Mouse (Mus musculus) brain, adult 2 months (tissue): ENCODE measurements around the gene Yy1.

Source experiments
- DNase-seq: peaks from one replicate; pipeline ENCODE4 v3.0.0; 2011; ENCODE audit warnings: low read depth, low spot score

Yy1 gene

GRCm38 (mm10) chr12:108768196-108768854, 24.4 kb upstream of the Yy1 start:
- no peak for DNase-seq

GRCm38 (mm10) chr12:108780108-108780877, 12.5 kb upstream of the Yy1 start:
- DNase-seq: no peak

DNA sequence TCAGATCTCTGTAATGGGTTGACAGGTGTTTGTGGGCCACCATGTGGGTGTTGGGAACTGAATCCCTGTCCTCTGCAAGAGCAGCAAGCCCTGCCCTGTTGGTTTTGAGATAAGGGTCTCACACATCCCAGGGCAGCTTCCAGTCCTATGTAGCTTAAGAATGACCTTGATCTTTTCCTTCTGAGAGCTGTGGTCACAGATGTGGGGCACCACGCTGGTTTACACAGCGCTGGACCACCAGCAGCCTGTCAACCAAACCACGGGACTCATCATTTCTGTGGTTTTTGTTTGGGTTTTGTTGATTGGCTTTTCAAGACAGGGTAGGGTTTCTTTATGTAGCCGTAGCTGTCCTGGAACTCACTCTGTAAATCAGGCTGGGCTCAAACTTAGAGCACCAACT, 7.6 kb upstream of the Yy1 start:
- no peak for DNase-seq

GRCm38 (mm10) chr12:108787329-108787728, 5.4 kb upstream of the Yy1 start:
- no peak for DNase-seq

DNA sequence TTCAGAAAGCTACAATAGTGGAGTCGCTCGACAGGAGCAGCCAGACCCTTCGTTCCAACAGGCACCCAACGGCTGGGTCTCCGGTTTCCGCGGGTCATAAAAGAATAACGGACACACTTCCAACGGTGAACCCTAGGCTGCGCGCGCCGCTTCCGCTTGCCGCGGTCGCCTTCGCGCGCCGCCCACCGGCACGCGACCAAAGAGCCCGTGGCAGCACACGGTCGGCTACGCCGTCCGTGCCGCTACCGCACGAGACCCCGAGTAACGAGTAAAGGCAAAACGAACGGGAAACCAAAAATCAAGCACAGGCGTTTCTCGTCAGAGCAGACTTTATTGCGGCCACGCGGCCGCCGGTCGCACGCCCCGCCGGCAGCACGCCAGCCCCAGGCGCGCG, 624 bp upstream of the Yy1 start:
- peak; percentile 91 for DNase-seq

DNA sequence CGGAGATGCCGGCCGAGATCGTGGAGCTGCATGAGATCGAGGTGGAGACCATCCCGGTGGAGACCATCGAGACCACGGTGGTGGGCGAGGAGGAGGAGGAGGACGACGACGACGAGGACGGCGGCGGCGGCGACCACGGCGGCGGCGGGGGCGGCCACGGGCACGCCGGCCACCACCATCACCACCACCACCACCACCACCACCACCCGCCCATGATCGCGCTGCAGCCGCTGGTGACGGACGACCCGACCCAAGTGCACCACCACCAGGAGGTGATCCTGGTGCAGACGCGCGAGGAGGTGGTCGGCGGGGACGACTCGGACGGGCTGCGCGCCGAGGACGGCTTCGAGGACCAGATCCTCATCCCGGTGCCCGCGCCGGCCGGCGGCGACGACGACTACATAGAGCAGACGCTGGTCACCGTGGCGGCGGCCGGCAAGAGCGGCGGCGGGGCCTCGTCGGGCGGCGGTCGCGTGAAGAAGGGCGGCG, 724 bp downstream of the Yy1 start:
- no peak for DNase-seq

DNA sequence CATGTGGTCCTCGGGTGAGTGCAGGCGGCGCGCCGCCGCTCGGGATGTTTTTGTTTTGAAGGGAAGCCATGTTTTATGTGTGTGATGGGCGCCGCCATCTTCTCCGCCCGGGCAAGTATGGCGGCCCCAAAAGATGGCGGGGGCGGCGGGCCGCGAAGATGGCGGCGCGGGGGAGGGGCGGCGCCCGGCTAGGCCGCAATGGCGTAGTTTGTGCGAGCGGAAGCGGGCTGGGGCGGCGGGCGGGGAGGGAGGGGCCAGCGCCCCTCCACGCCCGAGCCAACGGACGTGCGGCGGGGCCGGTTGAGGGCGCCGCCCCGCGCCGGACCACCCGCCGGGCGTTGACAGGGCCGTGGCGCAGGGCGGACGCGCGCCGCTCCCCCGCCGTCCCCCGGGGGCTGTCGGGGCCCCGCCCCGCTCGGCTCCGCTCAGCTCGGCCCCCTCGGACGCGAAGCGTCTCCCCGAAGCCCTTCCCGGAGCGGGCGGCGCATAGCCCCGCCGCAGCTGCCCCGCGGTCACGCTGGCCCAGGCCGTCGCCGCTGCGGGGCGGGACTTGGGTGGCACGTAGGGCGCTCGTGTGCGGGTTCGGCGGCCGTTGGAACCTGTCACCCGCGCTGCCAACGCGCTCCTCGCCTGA, 1.4 kb downstream of the Yy1 start:
- peak; percentile 93 for DNase-seq

DNA sequence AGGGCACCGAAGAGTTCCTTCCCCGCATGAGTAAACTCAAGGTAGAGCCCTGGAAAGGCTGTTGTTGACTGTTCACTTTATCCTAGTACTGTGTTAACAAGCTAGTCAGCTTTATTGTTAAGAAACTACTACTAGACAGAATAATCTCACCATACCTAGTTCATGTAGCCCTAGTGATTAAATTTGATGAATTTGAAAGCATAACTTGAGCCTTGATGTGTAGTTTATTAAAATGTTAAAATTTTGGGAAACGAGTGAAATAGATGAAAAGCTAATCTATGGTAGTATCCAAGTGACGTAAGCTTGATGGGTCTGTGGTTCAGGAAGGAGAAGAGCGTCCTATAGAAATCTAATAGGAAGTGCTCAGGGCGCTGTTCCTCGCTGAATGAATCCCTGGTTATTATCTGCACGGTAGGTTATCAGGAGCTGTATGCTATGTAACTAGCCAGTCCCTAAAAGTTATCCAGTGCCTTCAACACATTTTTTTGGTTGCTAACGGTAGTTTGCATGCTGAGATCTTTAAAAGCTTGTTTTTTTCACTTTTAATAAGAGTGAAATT, 2.3 kb downstream of the Yy1 start:
- DNase-seq: no peak

GRCm38 (mm10) chr12:108801613-108802012, 8.8 kb downstream of the Yy1 start:
- no peak for DNase-seq

DNA sequence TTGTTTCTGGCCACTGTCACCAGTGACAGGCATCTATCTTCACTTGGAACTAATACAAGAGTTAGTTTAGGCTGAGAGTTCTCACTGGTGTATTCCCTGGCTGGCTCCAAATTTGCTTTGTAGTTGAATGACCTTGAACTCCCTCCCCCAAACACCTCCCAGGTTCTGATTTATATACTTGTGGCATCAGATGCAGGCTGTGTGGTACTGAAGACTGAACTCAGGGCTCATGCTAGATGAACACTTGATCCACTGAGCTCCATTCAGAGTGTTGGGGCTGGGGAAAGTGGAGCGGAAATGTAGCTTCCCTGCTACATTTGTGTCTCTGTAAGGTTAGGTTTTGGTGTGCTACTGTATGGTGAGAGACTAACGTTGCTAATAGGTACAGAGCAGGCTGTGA, 11.6 kb downstream of the Yy1 start:
- DNase-seq: no peak

GRCm38 (mm10) chr12:108808465-108808864, 15.7 kb downstream of the Yy1 start:
- DNase-seq: peak; percentile 34

DNA sequence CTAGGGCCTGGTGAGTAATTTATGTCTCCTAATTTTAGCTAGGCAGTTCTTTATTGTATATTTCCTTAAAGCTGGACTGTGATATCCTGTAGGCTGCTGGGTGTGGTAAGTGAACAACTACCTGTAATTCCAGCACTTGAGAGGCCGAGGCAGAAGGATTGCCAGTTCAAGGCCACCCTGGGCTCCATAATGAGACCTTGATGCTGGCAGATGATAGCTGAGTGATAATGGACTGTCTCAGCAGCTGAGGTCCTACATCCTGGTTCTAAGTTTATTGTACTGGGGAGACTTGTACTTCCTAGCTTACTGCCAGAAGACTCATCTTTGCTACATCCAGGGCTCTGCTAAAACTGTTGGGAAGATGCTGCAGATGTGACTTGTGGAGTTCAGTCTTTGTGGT, 17.0 kb downstream of the Yy1 start:
- DNase-seq: no peak

- DNase-seq: no peak
Observed at GRCm38 (mm10) chr12:108810309-108810708, 17.5 kb downstream of the Yy1 start.

- peak; percentile 78 for DNase-seq
Observed at GRCm38 (mm10) chr12:108811133-108811532, 18.4 kb downstream of the Yy1 start.

GRCm38 (mm10) chr12:108812463-108812862, 19.7 kb downstream of the Yy1 start:
- peak; percentile 51 for DNase-seq

- peak; percentile 54 for DNase-seq
Observed at GRCm38 (mm10) chr12:108814470-108814869, 21.7 kb downstream of the Yy1 start.

- DNase-seq: no peak
Observed at GRCm38 (mm10) chr12:108816569-108816968, 23.8 kb downstream of the Yy1 start.

DNA sequence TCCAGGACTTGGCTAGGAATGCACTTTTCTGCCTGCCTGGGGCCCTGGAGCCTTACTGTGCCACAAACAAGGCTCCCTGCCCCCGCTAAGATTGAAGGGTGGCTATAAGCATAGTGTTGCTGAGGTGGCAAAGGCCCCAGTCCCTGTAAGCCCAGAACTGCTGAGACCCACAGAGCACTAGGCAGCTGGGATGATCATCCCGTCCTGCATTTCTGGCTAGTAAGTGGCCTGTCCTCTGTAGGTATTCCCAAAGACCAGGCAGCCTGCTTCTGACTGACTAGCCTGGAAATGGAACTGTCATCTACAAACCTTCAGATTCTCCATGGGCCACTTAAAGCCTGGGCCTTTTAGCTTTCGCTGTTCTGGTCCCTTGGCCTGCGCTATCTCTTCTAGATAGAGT, 27.7 kb downstream of the Yy1 start:
- no peak for DNase-seq

- DNase-seq: peak; percentile 36
Observed at GRCm38 (mm10) chr12:108823036-108823435, 30.3 kb downstream of the Yy1 start.

- DNase-seq: no peak
Observed at GRCm38 (mm10) chr12:108824225-108824874, 31.6 kb downstream of the Yy1 start.

- DNase-seq: peak; percentile 57
Observed at GRCm38 (mm10) chr12:108825561-108826224, 32.9 kb downstream of the Yy1 start.
